Mouse (Mus musculus) MEL (cell line): ENCODE data around the gene Serpina3n. TPM values are rescaled to one million over a fixed set of nuclear protein-coding genes. Genes with fewer than 3 reads are reported as not detected.
A peak's percentile ranks its signal among the peaks of the same experiment; 100 is the strongest.

Experiments
- DNase-seq: peaks from one replicate; pipeline ENCODE4 v3.0.0; 2011; ENCODE audit warnings: low read depth, low spot score
- H3K27ac ChIP-seq: 2 replicates; pipeline ENCODE4 v1.5.1; 2012; ENCODE audit warnings: low read depth, mild to moderate bottlenecking, control low read depth, low read length, moderate library complexity; ENCODE audit not compliant: control insufficient read depth
- H3K27me3 ChIP-seq, 2 experiments: fragments of 150-350 bp in 1 of 2; sonication (generic) in 1 of 2; 2 replicates each; pipeline ENCODE4 v1.6.1; 2012; ENCODE audit warnings: low read length in 2 of 2, mild to moderate bottlenecking in 2 of 2, improper control_type of control experiment in 1 of 2, moderate library complexity in 1 of 2; ENCODE audit not compliant: insufficient read depth in 2 of 2, control insufficient read depth in 1 of 2
- H3K36me3 ChIP-seq, 2 experiments: 2 replicates each; pipeline ENCODE4 v1.6.1; 2012 to 2014; ENCODE audit warnings: low read length in 2 of 2, improper control_type of control experiment in 1 of 2, inconsistent platforms in 1 of 2, mild to moderate bottlenecking in 1 of 2; ENCODE audit not compliant: insufficient read depth in 2 of 2, control insufficient read depth in 1 of 2
- H3K4me1 ChIP-seq, 2 experiments: fragments of 150-350 bp in 1 of 2; sonication (generic) in 1 of 2; 2 replicates each; pipeline ENCODE4 v1.6.1; 2012; ENCODE audit warnings: low read length in 2 of 2, improper control_type of control experiment in 1 of 2, mild to moderate bottlenecking in 1 of 2; ENCODE audit not compliant: insufficient read depth in 2 of 2, control insufficient read depth in 1 of 2
- H3K4me3 ChIP-seq, 2 experiments: fragments of 150-350 bp in 1 of 2; sonication (generic) in 1 of 2; 2 replicates each; pipeline ENCODE4 v1.5.1; 2012; ENCODE audit warnings: low read depth in 2 of 2, low read length in 2 of 2, mild to moderate bottlenecking in 2 of 2, moderate library complexity in 2 of 2, control low read depth in 1 of 2, improper control_type of control experiment in 1 of 2; ENCODE audit not compliant: control insufficient read depth in 1 of 2, insufficient read depth in 1 of 2
- H3K79me2 ChIP-seq: 2 replicates; pipeline ENCODE4 v1.6.1; 2012; ENCODE audit warnings: mild to moderate bottlenecking, low read length, moderate library complexity; ENCODE audit not compliant: control insufficient read depth, poor library complexity, insufficient read depth
- H3K9ac ChIP-seq: 2 replicates; pipeline ENCODE4 v1.6.1; 2012; ENCODE audit warnings: low read depth, mild to moderate bottlenecking, control low read depth, low read length, moderate library complexity; ENCODE audit not compliant: control insufficient read depth, poor library complexity, severe bottlenecking
- H3K9me3 ChIP-seq: fragments of 150-350 bp; sonication (generic); replicated peaks from 2 replicates; pipeline ENCODE4 v1.6.1; 2012; ENCODE audit warnings: mild to moderate bottlenecking, low read length, improper control_type of control experiment, moderate library complexity; ENCODE audit not compliant: insufficient read depth
- BHLHE40 ChIP-seq: IDR thresholded peaks from 2 replicates; pipeline ENCODE4 v1.6.1; 2012; ENCODE audit warnings: low read depth, mild to moderate bottlenecking, inconsistent platforms, low read length, improper control_type of control experiment, borderline replicate concordance
- CHD2 ChIP-seq: IDR thresholded peaks from 2 replicates; pipeline ENCODE4 v1.6.1; 2011; ENCODE audit warnings: low read length, improper control_type of control experiment
- CTCF ChIP-seq, 3 experiments: IDR thresholded peaks in 2 of 3; conservative IDR thresholded peaks in 1 of 3; 2 replicates each; pipeline ENCODE4 v1.5.1; 2011 to 2012; ENCODE audit warnings: low read length in 3 of 3, low read depth in 2 of 3, mild to moderate bottlenecking in 2 of 3, improper control_type of control experiment in 1 of 3, inconsistent platforms in 1 of 3, mixed read lengths in 1 of 3, moderate library complexity in 1 of 3; ENCODE audit not compliant: control insufficient read depth in 1 of 3, insufficient read depth in 1 of 3, poor library complexity in 1 of 3, severe bottlenecking in 1 of 3
- E2F4 ChIP-seq: IDR thresholded peaks from 2 replicates; pipeline ENCODE4 v1.6.1; 2011; ENCODE audit warnings: low read depth, low read length, improper control_type of control experiment, borderline replicate concordance
- ELF1 ChIP-seq: IDR thresholded peaks from 2 replicates; pipeline ENCODE4 v1.6.1; 2014; ENCODE audit warnings: low read depth, mild to moderate bottlenecking, inconsistent platforms, low read length, improper control_type of control experiment, moderate library complexity
- GATA1 ChIP-seq: IDR thresholded peaks from 2 replicates; pipeline ENCODE4 v1.6.1; 2011; ENCODE audit warnings: low read depth, low read length, improper control_type of control experiment
- KAT2A ChIP-seq: conservative IDR thresholded peaks from 2 replicates; pipeline ENCODE4 v1.6.1; 2012; ENCODE audit warnings: low read depth, low read length, improper control_type of control experiment, inconsistent platforms
- MAFK ChIP-seq: IDR thresholded peaks from 2 replicates; pipeline ENCODE4 v1.6.1; 2011; ENCODE audit warnings: low read depth, mild to moderate bottlenecking, low read length, improper control_type of control experiment, borderline replicate concordance
- MAZ ChIP-seq: IDR thresholded peaks from 2 replicates; pipeline ENCODE4 v1.6.1; 2012; ENCODE audit warnings: low read depth, mild to moderate bottlenecking, inconsistent platforms, low read length, improper control_type of control experiment
- MYB ChIP-seq: IDR thresholded peaks from 2 replicates; pipeline ENCODE4 v1.6.1; 2011; ENCODE audit warnings: mild to moderate bottlenecking, low read depth, low read length, improper control_type of control experiment
- NELFE ChIP-seq: IDR thresholded peaks from 2 replicates; pipeline ENCODE4 v1.6.1; 2011; ENCODE audit warnings: low read depth, low read length, improper control_type of control experiment
- POLR2AphosphoS2 ChIP-seq: IDR thresholded peaks from 2 replicates; pipeline ENCODE4 v1.6.1; 2011; ENCODE audit warnings: low read length, improper control_type of control experiment
- POLR2AphosphoS5 ChIP-seq: IDR thresholded peaks from 2 replicates; pipeline ENCODE4 v1.6.1; 2012; ENCODE audit warnings: low read depth, borderline replicate concordance, mild to moderate bottlenecking, inconsistent platforms, low read length, moderate library complexity, mixed read lengths
- RAD21 ChIP-seq: IDR thresholded peaks from 2 replicates; pipeline ENCODE4 v1.6.1; 2011; ENCODE audit warnings: mild to moderate bottlenecking, low read depth, low read length, improper control_type of control experiment
- SIN3A ChIP-seq: IDR thresholded peaks from 2 replicates; pipeline ENCODE4 v1.6.1; 2012; ENCODE audit warnings: low read length, improper control_type of control experiment, inconsistent platforms
- SMC3 ChIP-seq: IDR thresholded peaks from 2 replicates; pipeline ENCODE4 v1.6.1; 2011; ENCODE audit warnings: low read depth, low read length, improper control_type of control experiment
- TBP ChIP-seq: IDR thresholded peaks from 2 replicates; pipeline ENCODE4 v1.8.0; 2011; ENCODE audit warnings: low read depth, low read length, improper control_type of control experiment
- UBTF ChIP-seq: IDR thresholded peaks from 2 replicates; pipeline ENCODE4 v1.6.1; 2012; ENCODE audit warnings: low read depth, mild to moderate bottlenecking, inconsistent platforms, low read length, improper control_type of control experiment, moderate library complexity, borderline replicate concordance; ENCODE audit not compliant: insufficient read depth
- USF1 ChIP-seq: IDR thresholded peaks from 2 replicates; pipeline ENCODE4 v1.6.1; 2014; ENCODE audit warnings: low read depth, mild to moderate bottlenecking, inconsistent platforms, low read length, improper control_type of control experiment, moderate library complexity
- USF2 ChIP-seq, 2 experiments: IDR thresholded peaks; 2 replicates each; pipeline ENCODE4 v1.6.1; 2011 to 2012; ENCODE audit warnings: improper control_type of control experiment in 2 of 2, low read length in 2 of 2, borderline replicate concordance in 1 of 2, inconsistent platforms in 1 of 2, low read depth in 1 of 2, mild to moderate bottlenecking in 1 of 2; ENCODE audit not compliant: insufficient read depth in 1 of 2
- ZC3H11A ChIP-seq: IDR thresholded peaks from 2 replicates; pipeline ENCODE4 v1.6.1; 2012; ENCODE audit warnings: low read depth, mild to moderate bottlenecking, inconsistent platforms, low read length, improper control_type of control experiment
- ZKSCAN1 ChIP-seq: IDR thresholded peaks from 2 replicates; pipeline ENCODE4 v1.6.1; 2012; ENCODE audit warnings: low read depth, mild to moderate bottlenecking, inconsistent platforms, low read length, improper control_type of control experiment, moderate library complexity
- polyA plus RNA-seq, 2 experiments: library from polyadenylated mRNA; stranded (reverse) in 1 of 2; unstranded in 1 of 2; fragments of >175 nt in 1 of 2; fragments of >200 nt in 1 of 2; gene quantifications; 2 replicates each; pipeline versions ENCODE4 v1.2.1 to v1.2.4; 2012; ENCODE audit warnings: low replicate concordance in 2 of 2, low read depth in 1 of 2; ENCODE audit not compliant: insufficient read length in 2 of 2, insufficient read depth in 1 of 2, missing spikeins in 1 of 2
- total RNA-seq: library from RNA; depleted of rRNA; stranded (reverse); fragments of 300-350 nt; gene quantifications from 2 replicates; pipeline ENCODE4 v1.2.3, GENCODE M21; 2012

Serpina3n gene
- total and polyA plus RNA-seq, 3 experiments: not detected

GRCm38 (mm10) chr12:104418340-104419135, 12.0 kb downstream of the Serpina3n start:
- DNase-seq: peak; percentile 44
- H3K27me3 ChIP-seq: no peaks in the 10 kb centered on the region
- no peak overlapping the region for H3K27ac ChIP-seq
- no peaks in the 10 kb centered on the region for H3K79me2 ChIP-seq
- no peak overlapping the region for H3K9ac ChIP-seq
- H3K4me3 ChIP-seq: no peak overlapping the region
- no peaks in the 10 kb centered on the region for H3K36me3 ChIP-seq
- TF ChIP-seq NELFE: no peak
- TF ChIP-seq SMC3: peak; percentile 65
- TF ChIP-seq UBTF: no peak
- TF ChIP-seq TBP: no peak
- TF ChIP-seq MAFK: no peak
- no peak for TF ChIP-seq ZKSCAN1
- no peak for TF ChIP-seq USF2 (IDR thresholded peaks at IDR 0.05; ENCODE audit: borderline replicate concordance in 1 of 2, insufficient read depth in 1 of 2, low read depth in 1 of 2, low read length in 2 of 2)
- TF ChIP-seq ZC3H11A: peak; percentile 48
- TF ChIP-seq CHD2: no peak
- no peak for TF ChIP-seq BHLHE40
- TF ChIP-seq CTCF (IDR thresholded peaks at IDR 0.05 in 2 of 3, conservative IDR thresholded peaks at IDR 0.05 in 1 of 3; ENCODE audit: control insufficient read depth in 1 of 3, insufficient read depth in 1 of 3, low read depth in 2 of 3, low read length in 3 of 3, poor library complexity in 1 of 3, severe bottlenecking in 1 of 3): peak; percentile 41 to 79 (median 59)
- TF ChIP-seq E2F4: no peak
- no peak for TF ChIP-seq ELF1
- no peak for TF ChIP-seq MYB
- TF ChIP-seq POLR2AphosphoS5: no peak
- TF ChIP-seq POLR2AphosphoS2: no peak
- no peak for TF ChIP-seq SIN3A
- TF ChIP-seq RAD21: peak; percentile 66
- TF ChIP-seq KAT2A: no peak
- TF ChIP-seq, all 39 proteins: peak for 4
- no peaks in the 10 kb centered on the region for H3K9me3 ChIP-seq
- H3K4me1 ChIP-seq: no peaks in the 10 kb centered on the region

GRCm38 (mm10) chr12:104419136-104419462, 12.6 kb downstream of the Serpina3n start:
- Histone ChIP-seq H3K9me3 (no peaks in the 10 kb centered on the region), H3K27ac (no peak overlapping the region), H3K9ac (no peak overlapping the region), H3K79me2 (no peaks in the 10 kb centered on the region), H3K27me3 (no peaks in the 10 kb centered on the region), H3K4me3 (no peak overlapping the region), H3K4me1 (no peaks in the 10 kb centered on the region), H3K36me3 (no peaks in the 10 kb centered on the region)
- DNase-seq: peak; percentile 22
- TF ChIP-seq GATA1 (no peak), UBTF (no peak), MAZ (no peak), CTCF (IDR thresholded peaks at IDR 0.05 in 2 of 3, conservative IDR thresholded peaks at IDR 0.05 in 1 of 3; ENCODE audit: control insufficient read depth in 1 of 3, insufficient read depth in 1 of 3, low read depth in 2 of 3, low read length in 3 of 3, poor library complexity in 1 of 3, severe bottlenecking in 1 of 3) (peak; percentile 50 to 56 (median 55)), USF1 (no peak), RAD21 (peak; percentile 37), SMC3 (peak; percentile 49)
